Mouse (Mus musculus): ENCODE data around the gene BC051665.

- no peak for TF ChIP-seq CTCF (IDR thresholded peaks at IDR 0.05; ENCODE audit: low read depth, low read length)
- no peak for TF ChIP-seq POLR2A (IDR thresholded peaks at IDR 0.05; ENCODE audit: extremely low read depth, insufficient read depth, low read length)
These were observed 42.6 kb downstream of the BC051665 start for GRCm38 (mm10) chr13:60743381-60744077.

All from liver, adult 2 months (tissue).